Mouse (Mus musculus) heart, adult 18-20 months (tissue): ENCODE results near the gene Alg5. TPM values are rescaled to one million over a fixed set of nuclear protein-coding genes. Genes with fewer than 3 reads are reported as not detected.
"Not testable (repeated sequence)": the region's sequence is repeated elsewhere in the genome, so short reads cannot be mapped to it uniquely, and the experiment has no call there.

Experiments
- DNase-seq, 2 experiments: peaks; one replicate each; pipeline ENCODE4 v3.0.0; 2021 to 2022; ENCODE audit warnings: mixed read lengths in 1 of 2
- long read RNA-seq, 2 experiments: library from polyadenylated mRNA; stranded (forward); transcript quantifications; one replicate each; pipeline ENCODE4 v2.0.0; 2021
- total RNA-seq, 2 experiments: library from RNA; stranded (reverse); gene quantifications; 2 replicates each; pipeline ENCODE4 v1.2.3; 2021

Alg5 gene
- 10 to 100 TPM; 10.6 to 11.4 TPM for total RNA-seq
- long read RNA-seq, experiment 1, transcript Alg5-201 (10 exons, 1,471 nt), result major isoform, 17 of 21 reads
- long read RNA-seq, experiment 1, partial matches to known transcripts, result 2 of 21 reads
- long read RNA-seq, experiment 1, other reads (novel, unspliced or antisense), result 1 of 21 reads
- long read RNA-seq, experiment 2, transcript Alg5-201 (10 exons, 1,471 nt), result major isoform, 13 of 15 reads
- long read RNA-seq, experiment 2, partial matches to known transcripts, result 0 of 15 reads
- long read RNA-seq, experiment 2, other reads (novel, unspliced or antisense), result 1 of 15 reads

- peak; percentile 88 to 97 for DNase-seq
These were observed at the start of gene Alg5, which contains the start of gene Exosc8 for GRCm38 (mm10) chr3:54735247-54736046. Gene Alg5 (plus strand): TSS chr3:54735539. Gene Exosc8 (minus strand): TSS chr3:54735393.

- DNase-seq, result no peak
These were observed 48.1 kb upstream of the Alg5 start for GRCm38 (mm10) chr3:54687245-54687644.

GRCm38 (mm10) chr3:54689091-54689490 is 46.2 kb upstream of the Alg5 start:
- DNase-seq, result peak in 1 of 2 experiments; percentile 22

GRCm38 (mm10) chr3:54692202-54693055 is 42.9 kb upstream of the Alg5 start, which contains the start of gene Supt20:
Gene Supt20 (plus strand): TSS chr3:54692807.
- peak; percentile 93 to 97 for DNase-seq

GRCm38 (mm10) chr3:54693056-54693415 is 42.3 kb upstream of the Alg5 start:
- no peak for DNase-seq

GRCm38 (mm10) chr3:54699759-54700301 is 35.5 kb upstream of the Alg5 start:
- DNase-seq, result no peak

- not testable (repeated sequence) for DNase-seq
These were observed 31.2 kb upstream of the Alg5 start for GRCm38 (mm10) chr3:54704106-54704505.

- DNase-seq, result peak; percentile 13 to 34
These were observed 26.4 kb upstream of the Alg5 start for GRCm38 (mm10) chr3:54708972-54709371.

- DNase-seq, result no peak
These were observed 21.1 kb upstream of the Alg5 start, which contains the start of gene Gm21958 for GRCm38 (mm10) chr3:54714253-54714652. Gene Gm21958 (minus strand): TSS chr3:54714353.

GRCm38 (mm10) chr3:54715461-54715860 is 19.9 kb upstream of the Alg5 start:
- DNase-seq, result no peak

- no peak for DNase-seq
These were observed 18.0 kb upstream of the Alg5 start for GRCm38 (mm10) chr3:54717348-54717747.

- DNase-seq, result peak in 1 of 2 experiments; percentile 16
These were observed 16.4 kb upstream of the Alg5 start for GRCm38 (mm10) chr3:54718947-54719346.

GRCm38 (mm10) chr3:54723741-54724500 is 11.4 kb upstream of the Alg5 start:
- DNase-seq, result peak in 1 of 2 experiments; percentile 19

- DNase-seq, result no peak
These were observed 10.0 kb upstream of the Alg5 start for GRCm38 (mm10) chr3:54725344-54725743.

GRCm38 (mm10) chr3:54727588-54727987 is 7.8 kb upstream of the Alg5 start:
- no peak for DNase-seq

GRCm38 (mm10) chr3:54728100-54728499 is 7.2 kb upstream of the Alg5 start:
- no peak for DNase-seq

- no peak for DNase-seq
These were observed 3.7 kb upstream of the Alg5 start for GRCm38 (mm10) chr3:54731626-54732150.

GRCm38 (mm10) chr3:54732371-54732770 is 3.0 kb upstream of the Alg5 start:
- no peak for DNase-seq

- peak; percentile 92 to 93 for DNase-seq
These were observed 710 bp upstream of the Alg5 start for GRCm38 (mm10) chr3:54734411-54735246.
